Mouse (Mus musculus): ENCODE data around the gene Hist1h2bc. TPM values are rescaled to one million over a fixed set of nuclear protein-coding genes. Genes with fewer than 3 reads are reported as not detected.
A peak's percentile ranks its signal among the peaks of the same experiment; 100 is the strongest.
"Not testable (repeated sequence)": the region's sequence is repeated elsewhere in the genome, so short reads cannot be mapped to it uniquely, and the experiment has no call there.

The Hist1h2bc gene
- 65.3 and 71.8 TPM in 2 replicates for polyA plus RNA-seq (2015; fragmentation: Nextera tagmentation; extraction: Ambion mirVana)

DNA sequence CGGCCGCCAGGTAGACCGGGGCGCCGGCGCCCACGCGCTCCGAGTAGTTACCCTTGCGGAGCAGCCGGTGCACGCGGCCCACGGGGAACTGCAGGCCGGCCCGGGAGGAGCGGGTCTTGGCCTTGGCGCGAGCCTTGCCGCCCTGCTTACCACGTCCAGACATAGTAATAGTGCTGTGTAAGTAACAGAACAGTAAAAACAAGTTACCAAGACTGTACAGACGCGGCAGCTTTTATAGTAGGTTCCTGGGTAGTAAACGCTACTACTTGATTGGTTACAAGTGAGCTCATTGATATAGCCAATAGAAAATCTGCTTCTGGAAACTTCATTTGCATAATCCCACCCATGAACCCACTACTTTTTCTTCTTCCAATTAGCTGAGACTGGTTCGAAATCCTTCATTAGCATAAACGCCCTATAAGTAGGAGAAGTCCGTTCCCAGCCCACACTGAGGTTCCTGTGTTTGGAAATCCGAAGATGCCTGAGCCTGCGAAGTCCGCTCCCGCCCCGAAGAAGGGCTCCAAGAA is at the start of gene Hist1h2bc, which contains the start of gene Hist1h2ac:
Gene Hist1h2bc (plus strand): TSS at position 445 of the 527 bp plus-strand sequence.
Gene Hist1h2ac (minus strand): TSS at position 194 of the 527 bp plus-strand sequence.
- no peaks in the 10 kb centered on the region for H3K9me3 ChIP-seq (replicated peaks)
- H3K27ac ChIP-seq = peak within 1 kb of the TSS; percentile 99
- H3K4me2 ChIP-seq = peak within 1 kb of the TSS; percentile 63
- peak within 1 kb of the TSS; percentile 50 for H3K4me3 ChIP-seq (replicated peaks)
- peaks cover 22% of the 10 kb centered on the region for H3K4me1 ChIP-seq
- H3K27me3 ChIP-seq = no peaks in the 10 kb centered on the region
- H3K9ac ChIP-seq = peak within 1 kb of the TSS; percentile 52
- H3K36me3 ChIP-seq = no peaks in the 10 kb centered on the region
- ATAC-seq (replicated peaks; ENCODE audit: low FRiP score) = peak; percentile 99
- WGBS = under 1% methylated on average over 28 of the region's 32 CpGs

DNA sequence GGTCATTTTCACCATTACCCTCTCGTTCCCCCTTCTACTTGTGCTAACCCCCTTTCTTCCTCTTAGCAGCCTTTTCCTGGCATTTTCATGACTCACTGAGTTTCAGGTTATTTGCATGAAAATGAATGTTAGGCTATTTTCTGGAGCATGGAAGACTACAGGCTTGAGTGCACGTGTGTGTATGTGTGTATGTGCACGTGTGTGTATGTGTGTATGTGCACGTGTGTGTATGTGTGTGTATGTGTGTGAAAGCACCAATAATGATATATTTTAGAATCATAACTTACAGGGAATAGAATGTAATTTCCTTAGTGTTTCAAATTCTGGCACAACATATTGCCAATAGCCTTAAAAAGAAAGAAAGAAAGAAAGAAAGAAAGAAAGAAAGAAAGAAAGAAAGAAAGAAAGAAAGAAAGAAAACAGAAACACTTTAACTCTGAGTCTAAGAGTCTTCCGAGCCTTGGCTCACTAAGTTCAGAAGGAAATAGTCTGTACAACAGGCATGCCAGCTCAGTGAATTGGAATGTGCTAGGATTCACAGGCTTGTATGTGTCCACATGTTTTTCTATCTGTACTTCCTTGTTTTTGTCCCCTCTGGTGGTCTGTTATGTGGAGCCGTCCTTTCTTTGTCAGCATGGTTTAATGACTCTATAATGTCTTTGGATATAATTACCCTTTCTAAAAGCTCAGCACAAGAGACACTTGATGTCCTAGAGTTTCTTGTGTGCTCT is 24.2 kb upstream of the Hist1h2bc start:
- H3K9ac ChIP-seq = no peak overlapping the region
- no peak overlapping the region for H3K4me3 ChIP-seq (replicated peaks)
- H3K27me3 ChIP-seq = no peaks in the 10 kb centered on the region
- H3K36me3 ChIP-seq = no peaks in the 10 kb centered on the region
- WGBS = 63% methylated on average over 6 of the region's 6 CpGs
- no peak overlapping the region for H3K27ac ChIP-seq
- no peak for ATAC-seq (replicated peaks; ENCODE audit: low FRiP score)
- no peaks in the 10 kb centered on the region for H3K4me1 ChIP-seq
- no peak overlapping the region for H3K4me2 ChIP-seq
- H3K9me3 ChIP-seq (replicated peaks) = no peaks in the 10 kb centered on the region

DNA sequence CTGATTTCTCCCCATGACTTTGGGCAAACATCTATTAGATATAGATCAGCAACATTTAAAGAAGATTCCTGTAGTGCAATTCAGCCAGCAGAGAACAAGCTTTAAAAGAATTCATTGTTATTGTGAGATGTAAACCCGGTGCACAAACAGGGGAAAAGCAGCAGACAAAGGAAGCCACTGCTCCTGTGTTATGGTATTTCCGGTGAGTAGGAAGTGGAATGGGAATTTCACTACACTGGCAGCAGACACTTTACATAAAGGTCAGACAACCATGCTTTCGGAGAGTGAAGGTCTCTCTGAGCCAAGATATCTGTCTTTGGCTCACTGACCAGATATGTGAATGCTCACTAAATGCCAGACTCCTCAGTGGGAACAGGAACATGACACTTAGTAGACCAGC is 21.5 kb upstream of the Hist1h2bc start:
- Histone ChIP-seq H3K4me3 (replicated peaks) (no peak overlapping the region), H3K27ac (no peak overlapping the region), H3K36me3 (no peaks in the 10 kb centered on the region), H3K4me2 (no peak overlapping the region), H3K9ac (no peak overlapping the region), H3K9me3 (replicated peaks) (no peaks in the 10 kb centered on the region), H3K27me3 (no peaks in the 10 kb centered on the region), H3K4me1 (no peaks in the 10 kb centered on the region)
- no peak for ATAC-seq (replicated peaks; ENCODE audit: low FRiP score)
- 72% methylated on average over 3 of the region's 3 CpGs for WGBS

DNA sequence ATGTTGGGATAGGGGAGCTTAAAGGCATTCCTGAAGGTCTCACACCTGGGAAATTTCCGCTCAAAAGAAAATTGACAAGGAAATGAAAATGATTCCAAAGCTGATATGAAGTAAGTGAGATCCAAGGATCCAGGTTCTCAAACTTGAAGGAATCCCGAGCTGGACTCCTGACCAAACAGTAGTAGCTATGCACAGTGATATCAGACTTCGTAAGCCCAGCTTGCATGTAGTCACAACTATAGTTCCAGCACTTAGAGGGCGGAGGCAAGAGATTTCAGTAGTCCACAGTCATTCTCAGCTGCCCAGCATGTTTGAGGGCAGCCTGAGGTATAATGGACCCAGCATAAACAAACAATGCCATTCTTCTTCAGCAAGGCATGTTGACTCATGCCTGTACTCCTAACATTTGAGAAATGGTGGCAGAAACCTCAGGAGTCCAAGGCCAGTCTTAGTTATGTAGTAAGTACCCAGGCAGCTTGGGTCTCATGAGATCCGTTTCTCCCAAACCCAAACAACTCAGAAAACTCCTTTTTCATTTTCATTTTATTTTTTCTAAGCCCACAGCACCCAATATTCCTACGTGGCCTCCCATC is 1.9 kb upstream of the Hist1h2bc start:
- Histone ChIP-seq H3K9ac (no peak overlapping the region), H3K27ac (peak overlapping the region; percentile 99)
- ATAC-seq (replicated peaks; ENCODE audit: low FRiP score) = no peak

DNA sequence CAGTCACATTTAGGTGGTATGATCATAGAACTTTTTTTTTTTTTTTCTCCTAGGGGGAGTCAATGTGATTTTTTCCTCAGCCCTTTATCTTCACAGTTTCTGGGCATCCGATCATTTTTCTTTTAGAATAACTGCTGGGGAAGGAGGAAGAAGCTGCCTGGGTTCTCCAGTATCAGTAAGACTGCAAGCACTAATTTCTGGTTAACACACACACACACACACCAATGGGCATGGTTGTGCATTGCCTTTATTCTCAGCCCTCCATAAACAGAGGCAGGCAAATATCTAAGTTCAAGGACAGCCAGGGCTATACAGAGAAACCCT is 1.4 kb upstream of the Hist1h2bc start:
- no peak for ATAC-seq (replicated peaks; ENCODE audit: low FRiP score)
- Histone ChIP-seq H3K4me3 (replicated peaks) (peak overlapping the region; percentile 50), H3K9ac (peak overlapping the region; percentile 52)

More for the DNA sequence above, 1.9 kb upstream of the Hist1h2bc start:
- Histone ChIP-seq H3K9me3 (replicated peaks) (no peaks in the 10 kb centered on the region), H3K4me1 (peaks cover 18% of the 10 kb centered on the region), H3K27me3 (no peaks in the 10 kb centered on the region), H3K36me3 (no peaks in the 10 kb centered on the region), H3K4me2 (peak overlapping the region; percentile 60), H3K4me3 (replicated peaks) (no peak overlapping the region)
- WGBS = 82% methylated on average over 6 of the region's 6 CpGs

GRCm38 (mm10) chr13:23682947-23683754 is 848 bp upstream of the Hist1h2bc start:
- 9% methylated on average over 14 of the region's 30 CpGs for WGBS
- not testable (repeated sequence) for H3K36me3 ChIP-seq; H3K9me3 ChIP-seq (replicated peaks); H3K27me3 ChIP-seq
- Histone ChIP-seq H3K4me1 (peaks cover 22% of the 10 kb centered on the region), H3K4me2 (peak overlapping the region; percentile 60), H3K9ac (peak overlapping the region; percentile 52), H3K27ac (peak overlapping the region; percentile 99), H3K4me3 (replicated peaks) (peak overlapping the region; percentile 50)
- peak; percentile 49 for ATAC-seq (replicated peaks; ENCODE audit: low FRiP score)

More for the DNA sequence above, 1.4 kb upstream of the Hist1h2bc start:
- Histone ChIP-seq H3K4me2 (peak overlapping the region; percentile 60), H3K36me3 (no peaks in the 10 kb centered on the region), H3K27me3 (no peaks in the 10 kb centered on the region), H3K9me3 (replicated peaks) (no peaks in the 10 kb centered on the region), H3K27ac (peak overlapping the region; percentile 99), H3K4me1 (peaks cover 20% of the 10 kb centered on the region)
- 53% methylated on average over 1 of the region's 1 CpGs for WGBS

GRCm38 (mm10) chr13:23684295-23684945 is 421 bp downstream of the Hist1h2bc start:
- Histone ChIP-seq H3K4me1 (peaks cover 22% of the 10 kb centered on the region), H3K27ac (peak overlapping the region; percentile 99), H3K4me3 (replicated peaks) (peak overlapping the region; percentile 50), H3K9ac (peak overlapping the region; percentile 52), H3K4me2 (peak overlapping the region; percentile 63)
- H3K36me3 ChIP-seq; H3K27me3 ChIP-seq; H3K9me3 ChIP-seq (replicated peaks): not testable (repeated sequence)
- 1% methylated on average over 17 of the region's 37 CpGs for WGBS
- ATAC-seq (replicated peaks; ENCODE audit: low FRiP score) = peak; percentile 12

GRCm38 (mm10) chr13:23685121-23685861 is 1.3 kb downstream of the Hist1h2bc start:
- Histone ChIP-seq H3K9ac (peak overlapping the region; percentile 52), H3K36me3 (no peaks in the 10 kb centered on the region), H3K27me3 (no peaks in the 10 kb centered on the region), H3K4me3 (replicated peaks) (peak overlapping the region; percentile 50), H3K4me1 (peaks cover 22% of the 10 kb centered on the region), H3K9me3 (replicated peaks) (no peaks in the 10 kb centered on the region), H3K4me2 (peak overlapping the region; percentile 63), H3K27ac (peak overlapping the region; percentile 99)
- 2% methylated on average over 15 of the region's 15 CpGs for WGBS
- no peak for ATAC-seq (replicated peaks; ENCODE audit: low FRiP score)

- Histone ChIP-seq H3K4me3 (replicated peaks) (peak overlapping the region; percentile 50), H3K4me2 (peak overlapping the region; percentile 63), H3K4me1 (peaks cover 22% of the 10 kb centered on the region), H3K36me3 (no peaks in the 10 kb centered on the region), H3K9ac (peak overlapping the region; percentile 52), H3K27me3 (no peaks in the 10 kb centered on the region), H3K27ac (peak overlapping the region; percentile 99), H3K9me3 (replicated peaks) (no peaks in the 10 kb centered on the region)
- ATAC-seq (replicated peaks; ENCODE audit: low FRiP score) = no peak
- 26% methylated on average over 4 of the region's 4 CpGs for WGBS
These were observed 2.0 kb downstream of the Hist1h2bc start for GRCm38 (mm10) chr13:23685966-23686365.

DNA sequence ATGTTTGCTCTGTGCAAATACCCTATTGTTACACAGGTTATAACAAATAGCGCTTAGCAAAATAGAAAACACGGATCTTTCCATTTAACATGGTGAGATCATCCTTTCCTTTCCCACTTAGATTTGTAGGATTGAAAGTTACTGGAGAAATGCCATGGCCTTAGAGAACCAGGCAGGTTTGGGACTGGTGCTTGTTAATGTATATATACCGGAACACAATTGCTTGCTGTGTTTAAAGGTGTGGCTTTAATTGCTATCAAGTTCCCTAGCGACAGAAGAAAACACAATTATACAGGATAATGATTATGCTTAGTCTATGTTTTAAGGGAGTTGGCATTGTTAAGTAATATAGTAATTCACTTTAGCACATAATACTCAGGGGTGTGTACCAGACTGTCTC is 3.2 kb downstream of the Hist1h2bc start:
- no peak overlapping the region for H3K4me2 ChIP-seq
- ATAC-seq (replicated peaks; ENCODE audit: low FRiP score) = no peak
- H3K4me1 ChIP-seq = peaks cover 20% of the 10 kb centered on the region
- H3K4me3 ChIP-seq (replicated peaks) = no peak overlapping the region
- 77% methylated on average over 4 of the region's 4 CpGs for WGBS
- no peak overlapping the region for H3K27ac ChIP-seq
- no peaks in the 10 kb centered on the region for H3K27me3 ChIP-seq
- H3K9ac ChIP-seq = no peak overlapping the region
- H3K9me3 ChIP-seq (replicated peaks) = no peaks in the 10 kb centered on the region
- no peaks in the 10 kb centered on the region for H3K36me3 ChIP-seq

GRCm38 (mm10) chr13:23687907-23688306 is 3.9 kb downstream of the Hist1h2bc start:
- Histone ChIP-seq H3K27ac (no peak overlapping the region), H3K9me3 (replicated peaks) (no peaks in the 10 kb centered on the region), H3K27me3 (no peaks in the 10 kb centered on the region), H3K9ac (no peak overlapping the region), H3K4me3 (replicated peaks) (no peak overlapping the region), H3K36me3 (no peaks in the 10 kb centered on the region), H3K4me2 (no peak overlapping the region), H3K4me1 (peaks cover 13% of the 10 kb centered on the region)
- 86% methylated on average over 7 of the region's 7 CpGs for WGBS
- ATAC-seq (replicated peaks; ENCODE audit: low FRiP score) = no peak

All from kidney, embryonic 15.5 days (tissue).